Mouse (Mus musculus) lung, postnatal 0 days (tissue): ENCODE results near the gene Xylt2.

Experiments used
- CTCF ChIP-seq: IDR thresholded peaks from 2 replicates; pipeline ENCODE4 v1.5.1; 2016; ENCODE audit warnings: antibody characterized with exemption, mild to moderate bottlenecking
- EP300 ChIP-seq: IDR thresholded peaks from 2 replicates; pipeline ENCODE4 v1.6.1; 2016; ENCODE audit warnings: antibody characterized with exemption, mild to moderate bottlenecking, control low read depth

- TF ChIP-seq CTCF = no peak
- no peak for TF ChIP-seq EP300
These were observed 61.8 kb downstream of the Xylt2 start for GRCm38 (mm10) chr11:94615494-94615893.
